Mouse (Mus musculus) liver, embryonic 13.5 days (tissue): ENCODE data around the gene Aida. TPM values are rescaled to one million over a fixed set of nuclear protein-coding genes. Genes with fewer than 3 reads are reported as not detected.

ENCODE experiments used
- ATAC-seq: fragments of 200-750 bp; cut with Nextera tagmentation; 2 replicates; pipeline ENCODE4 v1.8.0; 2017; ENCODE audit warnings: low read depth, mild to moderate bottlenecking, moderate number of reproducible peaks, moderate library complexity
- DNase-seq: peaks from one replicate; pipeline ENCODE4 v3.0.0; 2022
- H3K27ac ChIP-seq: fragments of 300-500 bp; sonication (generic); 2 replicates; pipeline ENCODE4 v1.5.1; 2015; ENCODE audit warnings: moderate library complexity, mild to moderate bottlenecking, inconsistent platforms
- H3K27me3 ChIP-seq: fragments of 300-500 bp; sonication (generic); 2 replicates; pipeline ENCODE4 v1.6.1; 2015; ENCODE audit warnings: mild to moderate bottlenecking, inconsistent platforms
- H3K36me3 ChIP-seq: fragments of 300-500 bp; sonication (generic); 2 replicates; pipeline ENCODE4 v1.6.1; 2015; ENCODE audit warnings: mild to moderate bottlenecking, inconsistent platforms
- H3K4me1 ChIP-seq: fragments of 300-500 bp; sonication (generic); replicated peaks from 2 replicates; pipeline ENCODE4 v1.6.1; 2015; ENCODE audit warnings: inconsistent platforms
- H3K4me2 ChIP-seq: fragments of 300-500 bp; sonication (generic); 2 replicates; pipeline ENCODE4 v1.6.1; 2015; ENCODE audit warnings: inconsistent platforms, mild to moderate bottlenecking, moderate library complexity
- H3K4me3 ChIP-seq: fragments of 300-500 bp; sonication (generic); replicated peaks from 2 replicates; pipeline ENCODE4 v1.5.1; 2015; ENCODE audit warnings: mild to moderate bottlenecking, inconsistent platforms
- H3K9ac ChIP-seq: fragments of 300-500 bp; sonication (generic); 2 replicates; pipeline ENCODE4 v1.6.1; 2015; ENCODE audit warnings: mild to moderate bottlenecking, inconsistent platforms
- H3K9me3 ChIP-seq: fragments of 300-500 bp; sonication (generic); replicated peaks from 2 replicates; pipeline ENCODE4 v1.6.1; 2016; ENCODE audit warnings: inconsistent platforms
- WGBS: fragments of 180-500 bp; shearing (Covaris S2); methylation state at CpG from one replicate; pipeline ENCODE4 v1.1.7; 2015; ENCODE audit not compliant: insufficient replicate concordance; 5-methylcytosine and 5-hydroxymethylcytosine counted together
- polyA plus RNA-seq: library from polyadenylated mRNA; unstranded; fragments of >200 nt; fragmentation: Nextera tagmentation; extraction: Ambion mirVana; gene quantifications from 2 replicates; pipeline ENCODE4 v1.2.1, GENCODE M21; 2015

Aida gene
- polyA plus RNA-seq: 21.3 and 24.5 TPM in 2 replicates

DNA sequence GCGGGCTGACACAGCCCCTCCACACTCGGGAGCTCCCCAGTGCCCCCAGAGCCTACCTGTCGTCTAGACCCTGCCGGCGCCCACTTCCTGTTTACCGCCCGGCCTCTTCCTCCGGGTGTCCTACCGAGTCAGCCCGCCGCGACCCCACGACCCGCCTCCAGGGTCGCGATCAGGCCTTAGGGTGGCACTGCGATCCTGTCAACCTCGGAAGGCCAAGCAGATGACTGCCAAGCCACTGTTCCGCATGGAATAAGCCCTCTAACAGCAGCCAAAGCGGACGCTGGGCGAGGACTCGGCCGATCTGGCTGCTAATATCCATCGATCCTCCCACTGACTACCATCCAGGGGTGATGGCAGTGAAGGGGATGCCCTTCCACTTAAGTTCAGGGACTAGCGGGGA, at the start of gene Aida:
TSS of gene Aida (plus strand) at position 126 of the 400 bp plus-strand sequence.
- no peaks in the 10 kb centered on the region for H3K27me3 ChIP-seq
- peak; percentile 32 for DNase-seq
- H3K9me3 ChIP-seq: no peaks in the 10 kb centered on the region
- ATAC-seq: peak; percentile 10
- H3K9ac ChIP-seq: peak within 1 kb of the TSS; percentile 77
- H3K27ac ChIP-seq: peak within 1 kb of the TSS; percentile 82
- H3K4me2 ChIP-seq: peak within 1 kb of the TSS; percentile 71
- WGBS: 0% methylated on average over 26 of the region's 26 CpGs
- H3K36me3 ChIP-seq: peaks cover 23% of the 10 kb centered on the region
- H3K4me1 ChIP-seq: peaks cover 7% of the 10 kb centered on the region; the same call in 1 of the 2 replicates
- peak within 1 kb of the TSS; percentile 66 for H3K4me3 ChIP-seq

DNA sequence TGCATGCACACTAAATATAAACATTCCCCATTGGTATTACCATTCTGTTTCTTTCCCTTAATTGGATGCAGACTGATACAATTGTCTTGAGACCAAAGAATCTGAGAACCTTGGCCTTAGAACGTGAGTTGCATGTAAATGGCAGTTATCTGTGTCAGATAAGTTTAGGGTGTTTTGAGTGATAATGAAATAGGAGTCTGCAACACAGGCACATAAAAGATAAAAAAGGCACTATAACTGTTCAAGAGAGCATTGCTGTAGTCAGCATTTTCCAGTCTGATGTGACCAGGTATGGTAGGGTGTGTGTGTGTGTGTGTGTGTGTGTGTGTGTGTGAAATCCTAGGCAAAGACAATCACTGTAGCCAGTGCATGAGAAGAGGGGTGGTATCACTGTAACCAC, 48.2 kb upstream of the Aida start:
- DNase-seq (no peak), ATAC-seq (peak; percentile 81)
- WGBS: 11% methylated on average over 1 of the region's 1 CpGs
- no peaks in the 10 kb centered on the region for H3K27me3 ChIP-seq
- no peak overlapping the region for H3K4me2 ChIP-seq
- no peaks in the 10 kb centered on the region for H3K9me3 ChIP-seq
- H3K9ac ChIP-seq: no peak overlapping the region
- H3K27ac ChIP-seq: no peak overlapping the region
- no peaks in the 10 kb centered on the region for H3K36me3 ChIP-seq
- no peak overlapping the region for H3K4me3 ChIP-seq
- H3K4me1 ChIP-seq: peaks cover 21% of the 10 kb centered on the region

DNA sequence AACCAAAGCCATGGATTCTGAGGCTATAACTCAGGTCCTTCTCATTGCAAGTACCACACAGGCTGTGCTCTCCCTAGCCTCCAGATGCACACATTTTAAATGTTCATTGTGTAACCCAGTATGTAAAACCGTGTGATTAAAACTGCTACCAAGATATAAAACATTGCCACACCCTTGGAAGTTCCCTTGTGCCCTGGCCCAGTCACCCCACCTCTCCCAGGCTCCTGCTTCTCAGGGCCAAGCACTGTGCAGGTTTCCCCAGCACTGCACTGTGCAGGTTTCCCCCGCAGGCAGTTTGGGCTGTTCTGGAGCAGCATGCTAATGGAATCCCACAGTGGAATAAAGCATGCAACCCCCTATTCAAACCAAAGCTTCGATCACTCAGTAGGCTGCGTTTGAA, 45.8 kb upstream of the Aida start:
- Histone ChIP-seq H3K9me3 (no peaks in the 10 kb centered on the region), H3K9ac (no peak overlapping the region), H3K27me3 (no peaks in the 10 kb centered on the region), H3K4me1 (peaks cover 21% of the 10 kb centered on the region), H3K27ac (no peak overlapping the region), H3K4me3 (no peak overlapping the region), H3K4me2 (no peak overlapping the region), H3K36me3 (no peaks in the 10 kb centered on the region)
- no peak for DNase-seq
- WGBS: 61% methylated on average over 4 of the region's 4 CpGs
- ATAC-seq: peak; percentile 52; the same call in 1 of the 2 replicates

- Histone ChIP-seq H3K27ac (no peak overlapping the region), H3K9me3 (no peaks in the 10 kb centered on the region), H3K4me3 (no peak overlapping the region), H3K27me3 (no peaks in the 10 kb centered on the region), H3K4me1 (peaks cover 21% of the 10 kb centered on the region), H3K4me2 (no peak overlapping the region), H3K9ac (no peak overlapping the region), H3K36me3 (no peaks in the 10 kb centered on the region)
- ATAC-seq (no peak), DNase-seq (no peak)
- WGBS: 61% methylated on average over 2 of the region's 2 CpGs
These were observed 44.6 kb upstream of the Aida start for GRCm38 (mm10) chr1:183251818-183252217.

GRCm38 (mm10) chr1:183252574-183252973, 43.8 kb upstream of the Aida start:
- Histone ChIP-seq H3K4me1 (peaks cover 17% of the 10 kb centered on the region), H3K27ac (no peak overlapping the region), H3K4me2 (no peak overlapping the region), H3K36me3 (no peaks in the 10 kb centered on the region), H3K27me3 (no peaks in the 10 kb centered on the region), H3K9ac (no peak overlapping the region), H3K9me3 (no peaks in the 10 kb centered on the region), H3K4me3 (no peak overlapping the region)
- DNase-seq (no peak), ATAC-seq (no peak)
- WGBS: 72% methylated on average over 10 of the region's 10 CpGs

DNA sequence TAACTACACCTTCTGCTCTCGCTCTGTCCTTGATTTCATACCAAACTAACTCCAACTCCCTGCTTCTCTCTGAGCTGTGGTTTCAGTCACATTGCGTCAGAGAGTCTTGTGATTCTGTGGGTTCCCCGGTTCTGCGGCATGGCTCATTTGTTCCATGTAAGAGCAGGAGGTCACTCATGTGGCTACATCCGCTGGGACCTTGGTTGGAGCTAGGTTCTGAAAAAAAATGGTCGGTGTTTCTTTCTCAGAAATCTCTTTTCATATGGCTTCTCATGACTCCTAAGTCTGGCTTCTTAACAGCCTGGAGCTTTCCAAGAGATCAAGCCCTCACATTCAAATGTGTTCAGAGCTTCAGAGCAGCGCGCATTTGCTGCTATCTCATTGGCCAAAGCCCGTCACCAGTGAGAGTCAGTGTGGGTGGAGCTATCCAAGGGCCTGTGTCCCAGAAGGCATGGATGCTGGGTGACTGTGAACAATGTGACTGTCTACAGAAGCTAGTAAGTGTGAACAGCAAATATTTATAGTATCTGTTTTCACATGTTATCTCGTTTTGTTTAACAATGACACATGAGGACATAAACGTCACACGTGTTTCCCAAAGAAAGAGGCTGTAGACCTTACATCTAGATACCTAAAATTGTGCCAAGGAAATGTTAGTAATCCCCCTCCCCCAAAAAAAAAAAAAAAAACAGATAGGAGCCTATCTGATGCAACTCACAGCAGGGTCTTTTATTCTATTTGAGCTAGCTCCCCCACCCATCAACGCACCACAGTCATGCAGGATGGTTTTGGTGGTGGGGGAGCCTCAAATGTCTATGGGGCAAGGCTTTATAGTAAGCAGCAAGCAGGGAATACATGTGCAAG, 32.0 kb upstream of the Aida start:
- H3K4me2 ChIP-seq: no peak overlapping the region

GRCm38 (mm10) chr1:183265921-183266467, 30.4 kb upstream of the Aida start:
- H3K9ac ChIP-seq: no peak overlapping the region
- ATAC-seq (0 out of 2 replicates have a peak, but pooled peaks have one; percentile 31), DNase-seq (no peak)
- H3K36me3 ChIP-seq: no peaks in the 10 kb centered on the region
- 42% methylated on average over 14 of the region's 14 CpGs for whole genome bisulfite sequencing
- no peaks in the 10 kb centered on the region for H3K27me3 ChIP-seq
- no peak overlapping the region for H3K27ac ChIP-seq
- no peak overlapping the region for H3K4me3 ChIP-seq
- H3K9me3 ChIP-seq: no peaks in the 10 kb centered on the region
- no peak overlapping the region for H3K4me2 ChIP-seq
- no peaks in the 10 kb centered on the region for H3K4me1 ChIP-seq

More for the DNA sequence above, 32.0 kb upstream of the Aida start:
- no peaks in the 10 kb centered on the region for H3K27me3 ChIP-seq
- H3K4me1 ChIP-seq: no peaks in the 10 kb centered on the region
- no peak overlapping the region for H3K9ac ChIP-seq
- H3K4me3 ChIP-seq: no peak overlapping the region
- H3K9me3 ChIP-seq: no peaks in the 10 kb centered on the region
- H3K36me3 ChIP-seq: no peaks in the 10 kb centered on the region
- no peak overlapping the region for H3K27ac ChIP-seq
- DNase-seq: no peak
- 57% methylated on average over 13 of the region's 13 CpGs for WGBS
- peak; percentile 59; the same call in 1 of the 2 replicates for ATAC-seq

DNA sequence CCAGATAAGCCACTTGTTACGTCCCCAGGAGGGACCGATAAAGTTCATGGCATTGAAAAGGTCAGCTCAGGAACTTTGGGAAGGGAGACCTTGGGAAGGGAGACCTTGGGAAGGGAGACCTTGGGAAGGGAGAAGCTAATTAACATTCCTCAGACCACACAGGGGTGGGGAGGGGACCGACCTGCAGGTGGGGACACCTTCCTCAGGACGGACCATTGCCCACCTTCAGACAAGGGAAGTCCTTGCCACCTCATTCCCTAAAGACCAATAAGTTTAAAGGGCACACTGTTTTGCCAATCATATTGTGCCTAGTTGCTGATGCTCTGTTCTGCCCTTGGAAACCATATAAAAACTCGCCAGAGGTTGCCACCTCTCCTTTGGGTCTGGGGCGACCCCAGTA, 28.7 kb upstream of the Aida start:
- Histone ChIP-seq H3K4me2 (no peak overlapping the region), H3K27ac (no peak overlapping the region), H3K27me3 (no peaks in the 10 kb centered on the region), H3K9ac (no peak overlapping the region), H3K4me3 (no peak overlapping the region), H3K9me3 (no peaks in the 10 kb centered on the region), H3K36me3 (no peaks in the 10 kb centered on the region), H3K4me1 (no peaks in the 10 kb centered on the region)
- DNase-seq: no peak
- WGBS: 68% methylated on average over 6 of the region's 6 CpGs
- ATAC-seq: no peak

GRCm38 (mm10) chr1:183272867-183273818, 23.2 kb upstream of the Aida start:
- no peak overlapping the region for H3K4me2 ChIP-seq
- WGBS: 54% methylated on average over 10 of the region's 10 CpGs
- no peaks in the 10 kb centered on the region for H3K27me3 ChIP-seq
- DNase-seq (no peak), ATAC-seq (no peak)
- no peaks in the 10 kb centered on the region for H3K9me3 ChIP-seq
- no peak overlapping the region for H3K27ac ChIP-seq
- no peaks in the 10 kb centered on the region for H3K4me1 ChIP-seq
- no peak overlapping the region for H3K9ac ChIP-seq
- H3K4me3 ChIP-seq: no peak overlapping the region
- H3K36me3 ChIP-seq: peaks cover 13% of the 10 kb centered on the region

DNA sequence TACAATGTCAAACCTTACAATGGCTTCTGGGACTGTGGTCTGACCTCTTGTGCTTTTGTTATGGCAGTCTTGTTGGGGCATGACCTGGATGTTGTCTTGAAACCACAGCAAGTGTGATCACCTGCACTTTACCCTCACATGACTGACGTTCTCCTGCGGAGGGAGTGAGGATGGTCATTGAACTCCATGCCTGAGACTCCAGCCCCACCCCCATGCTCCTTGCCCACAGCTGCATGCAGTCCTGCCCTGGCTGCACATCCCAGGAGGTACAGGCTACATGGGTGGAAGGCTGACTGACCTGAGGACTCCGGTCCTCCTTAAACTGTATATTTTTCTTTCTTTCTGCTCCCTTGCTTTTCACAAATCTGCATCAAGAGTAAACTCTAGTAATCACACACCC, 22.0 kb upstream of the Aida start:
- Histone ChIP-seq H3K4me2 (no peak overlapping the region), H3K9ac (no peak overlapping the region), H3K27ac (no peak overlapping the region), H3K4me3 (no peak overlapping the region), H3K4me1 (no peaks in the 10 kb centered on the region), H3K9me3 (no peaks in the 10 kb centered on the region), H3K36me3 (peaks cover 24% of the 10 kb centered on the region), H3K27me3 (no peaks in the 10 kb centered on the region)
- DNase-seq: no peak
- 61% methylated on average over 3 of the region's 3 CpGs for WGBS
- no peak for ATAC-seq

DNA sequence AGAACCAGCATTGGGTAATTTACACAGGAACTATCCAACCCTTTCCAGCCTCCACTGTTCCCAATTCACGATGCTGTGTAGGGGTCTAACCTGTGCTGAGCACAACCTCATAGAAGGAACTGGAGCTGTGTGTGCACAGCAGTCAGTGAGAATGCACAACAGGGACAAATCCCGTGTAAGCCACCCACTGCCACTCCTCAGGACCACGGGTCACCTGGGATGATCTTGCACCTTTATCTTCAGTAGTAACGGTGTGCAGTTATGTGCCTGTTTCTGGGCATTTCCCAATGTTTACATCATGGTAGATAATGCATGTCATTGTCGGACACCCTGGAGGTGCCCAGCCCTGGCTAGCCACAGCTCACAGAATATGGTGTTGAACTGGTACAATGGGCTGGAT, 20.6 kb upstream of the Aida start:
- 68% methylated on average over 5 of the region's 5 CpGs for WGBS
- H3K36me3 ChIP-seq: peaks cover 37% of the 10 kb centered on the region
- H3K27me3 ChIP-seq: no peaks in the 10 kb centered on the region
- no peak overlapping the region for H3K27ac ChIP-seq
- DNase-seq (no peak), ATAC-seq (no peak)
- H3K4me3 ChIP-seq: no peak overlapping the region
- no peak overlapping the region for H3K9ac ChIP-seq
- H3K9me3 ChIP-seq: no peaks in the 10 kb centered on the region
- H3K4me1 ChIP-seq: no peaks in the 10 kb centered on the region
- no peak overlapping the region for H3K4me2 ChIP-seq
